Mouse (Mus musculus): ENCODE data around the gene Sptan1. TPM values are rescaled to one million over a fixed set of nuclear protein-coding genes. Genes with fewer than 3 reads are reported as not detected.

Sptan1 gene
- total and polyA plus RNA-seq, 2 experiments from 2014 or later, result 79.3 to 266 TPM

GRCm38 (mm10) chr2:30078349-30078712 lies 113.0 kb downstream of the Sptan1 start:
- peak overlapping the region; percentile 79 for H3K4me2 ChIP-seq (ENCODE audit: low read depth, low read length)
- TF ChIP-seq EP300 (IDR thresholded peaks at IDR 0.05; ENCODE audit: low read depth), result no peak
- TF ChIP-seq CTCF (IDR thresholded peaks at IDR 0.05; ENCODE audit: low read depth), result no peak
- H3K36me3 ChIP-seq (replicated peaks; ENCODE audit: control insufficient read depth, insufficient read depth, low read length), result 0 out of 2 replicates have a peak, but pooled peaks cover under 1% of the 10 kb centered on the region
- 21% methylated on average over 10 of the region's 10 CpGs for WGBS
- DNase-seq (ENCODE audit: low spot score), result peak; percentile 56
- peak overlapping the region; percentile 52 for H3K4me3 ChIP-seq (ENCODE audit: low read depth, low read length)
- H3K9me3 ChIP-seq (replicated peaks; ENCODE audit: control insufficient read depth, low read length), result no peaks in the 10 kb centered on the region
- ATAC-seq (ENCODE audit: insufficient read depth, low read depth), result peak; percentile 51
- 0 out of 2 replicates have a peak, but pooled peaks cover 3% of the 10 kb centered on the region for H3K4me1 ChIP-seq (ENCODE audit: control insufficient read depth, insufficient read depth)
- peak overlapping the region; percentile 70 for H3K27ac ChIP-seq (ENCODE audit: low read depth)
- peak overlapping the region; percentile 42; the same call in 1 of the 2 replicates for H3K9ac ChIP-seq (replicated peaks; ENCODE audit: low read depth, low read length)
- no peaks in the 10 kb centered on the region for H3K27me3 ChIP-seq (ENCODE audit: control insufficient read depth, insufficient read depth, low read length)

DNA sequence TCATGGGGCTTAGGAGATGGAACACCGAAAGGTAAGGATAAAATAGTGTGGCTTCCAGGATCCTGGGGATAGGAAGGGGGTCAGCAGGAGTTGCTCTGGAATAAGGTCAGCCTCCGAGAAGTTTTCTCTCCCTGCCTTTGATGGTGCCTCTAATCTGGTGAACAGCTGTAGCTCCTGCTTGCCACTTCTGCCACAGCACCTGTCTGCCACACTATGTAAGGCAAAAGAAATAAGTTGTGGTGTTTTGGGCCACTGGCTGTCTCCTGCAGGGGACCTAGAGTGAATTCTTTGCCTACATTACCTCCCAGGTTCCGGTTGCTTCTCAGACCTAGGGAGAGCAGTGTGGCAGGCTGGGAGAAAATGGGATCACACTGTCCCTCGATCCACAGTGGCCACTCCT lies 113.4 kb downstream of the Sptan1 start:
- TF ChIP-seq EP300 (IDR thresholded peaks at IDR 0.05; ENCODE audit: low read depth) (no peak), CTCF (IDR thresholded peaks at IDR 0.05; ENCODE audit: low read depth) (no peak)
- 0 out of 2 replicates have a peak, but pooled peaks cover 3% of the 10 kb centered on the region for H3K4me1 ChIP-seq (ENCODE audit: control insufficient read depth, insufficient read depth)
- ATAC-seq (ENCODE audit: insufficient read depth, low read depth) (no peak), DNase-seq (ENCODE audit: low spot score) (no peak)
- peak overlapping the region; percentile 42 for H3K9ac ChIP-seq (replicated peaks; ENCODE audit: low read depth, low read length)
- H3K4me2 ChIP-seq (ENCODE audit: low read depth, low read length), result peak overlapping the region; percentile 79
- H3K27ac ChIP-seq (ENCODE audit: low read depth), result peak overlapping the region; percentile 70
- H3K36me3 ChIP-seq (replicated peaks; ENCODE audit: control insufficient read depth, insufficient read depth, low read length), result no peaks in the 10 kb centered on the region
- 64% methylated on average over 4 of the region's 4 CpGs for WGBS
- H3K9me3 ChIP-seq (replicated peaks; ENCODE audit: control insufficient read depth, low read length), result no peaks in the 10 kb centered on the region
- H3K4me3 ChIP-seq (ENCODE audit: low read depth, low read length), result no peak overlapping the region
- H3K27me3 ChIP-seq (ENCODE audit: control insufficient read depth, insufficient read depth, low read length), result no peaks in the 10 kb centered on the region

DNA sequence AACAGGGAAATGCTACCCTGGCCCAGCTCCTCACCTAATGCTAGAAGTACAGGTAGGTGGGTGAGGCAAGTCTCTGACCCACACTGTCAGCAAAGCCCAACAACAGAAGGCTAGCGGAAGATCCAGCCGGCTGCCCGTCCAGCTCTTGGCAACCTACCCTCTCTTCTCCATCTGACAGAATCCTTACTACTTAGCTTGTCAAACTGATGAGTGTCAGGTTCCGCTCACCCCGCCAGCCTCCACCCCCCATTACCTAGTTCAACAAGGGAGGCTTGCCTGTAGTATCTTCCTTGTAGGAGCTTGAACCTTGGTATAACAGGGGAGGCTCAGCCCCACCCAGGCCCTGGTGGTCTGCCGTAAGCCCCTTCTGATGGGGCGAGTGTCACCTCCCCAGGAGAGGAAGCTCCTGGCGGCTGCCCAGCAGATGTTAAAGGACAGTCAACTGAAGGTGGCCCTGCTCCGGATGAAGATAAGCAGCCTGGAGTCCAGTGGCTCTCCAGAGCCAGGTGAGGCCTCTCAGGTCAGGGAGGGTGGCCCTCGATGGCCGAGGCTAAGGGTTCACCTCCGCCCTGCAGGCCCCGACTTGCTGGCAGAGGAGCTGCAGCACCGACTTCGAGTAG lies 114.9 kb downstream of the Sptan1 start:
- Histone ChIP-seq H3K27me3 (ENCODE audit: control insufficient read depth, insufficient read depth, low read length) (no peaks in the 10 kb centered on the region), H3K4me1 (ENCODE audit: control insufficient read depth, insufficient read depth) (0 out of 2 replicates have a peak, but pooled peaks cover 3% of the 10 kb centered on the region), H3K9me3 (replicated peaks; ENCODE audit: control insufficient read depth, low read length) (no peaks in the 10 kb centered on the region), H3K36me3 (replicated peaks; ENCODE audit: control insufficient read depth, insufficient read depth, low read length) (no peaks in the 10 kb centered on the region), H3K27ac (ENCODE audit: low read depth) (no peak overlapping the region), H3K4me2 (ENCODE audit: low read depth, low read length) (no peak overlapping the region), H3K9ac (replicated peaks; ENCODE audit: low read depth, low read length) (no peak overlapping the region), H3K4me3 (ENCODE audit: low read depth, low read length) (no peak overlapping the region)
- ATAC-seq (ENCODE audit: insufficient read depth, low read depth) (no peak), DNase-seq (ENCODE audit: low spot score) (no peak)
- WGBS, result 79% methylated on average over 15 of the region's 15 CpGs
- TF ChIP-seq CTCF (IDR thresholded peaks at IDR 0.05; ENCODE audit: low read depth) (no peak), EP300 (IDR thresholded peaks at IDR 0.05; ENCODE audit: low read depth) (no peak)

Small RNAs within 50 kb of the gene (microRNA-seq; reads per million reads assigned to microRNA genes)
- 1.1 reads per million for gene Mir6997

Other genes with a start within 250 kb of the Sptan1 start
- not detected in 2 replicates for gene Gm13420, start 213.9 kb upstream of the Sptan1 start, total RNA-seq (2014; rRNA removed; ENCODE audit: low replicate concordance)
- not detected in 2 replicates for gene Gm13420, start 213.9 kb upstream of the Sptan1 start, polyA plus RNA-seq (2015; fragmentation: Nextera tagmentation; extraction: Ambion mirVana)
- not detected in 2 replicates for gene Gm13547, start 206.2 kb upstream of the Sptan1 start, total RNA-seq (2014; rRNA removed; ENCODE audit: low replicate concordance)
- not detected in 2 replicates for gene Gm13547, start 206.2 kb upstream of the Sptan1 start, polyA plus RNA-seq (2015; fragmentation: Nextera tagmentation; extraction: Ambion mirVana)
- 23.5 and 56.9 TPM in 2 replicates for gene Coq4, start 178.1 kb upstream of the Sptan1 start, total RNA-seq (2014; rRNA removed; ENCODE audit: low replicate concordance)
- gene Coq4, start 178.1 kb upstream of the Sptan1 start, polyA plus RNA-seq (2015; fragmentation: Nextera tagmentation; extraction: Ambion mirVana), result 16.2 and 16.3 TPM in 2 replicates
- gene Trub2, start 177.1 kb upstream of the Sptan1 start, total RNA-seq (2014; rRNA removed; ENCODE audit: low replicate concordance), result 26.9 and 42.6 TPM in 2 replicates
- gene Trub2, start 177.1 kb upstream of the Sptan1 start, polyA plus RNA-seq (2015; fragmentation: Nextera tagmentation; extraction: Ambion mirVana), result 16.7 and 20.2 TPM in 2 replicates
- 28.2 and 30.0 TPM in 2 replicates for gene Slc27a4, start 162.9 kb upstream of the Sptan1 start, total RNA-seq (2014; rRNA removed; ENCODE audit: low replicate concordance)
- 8.4 and 8.6 TPM in 2 replicates for gene Slc27a4, start 162.9 kb upstream of the Sptan1 start, polyA plus RNA-seq (2015; fragmentation: Nextera tagmentation; extraction: Ambion mirVana)
- 27.9 and 30.0 TPM in 2 replicates for gene Urm1, start 145.5 kb upstream of the Sptan1 start, total RNA-seq (2014; rRNA removed; ENCODE audit: low replicate concordance)
- gene Urm1, start 145.5 kb upstream of the Sptan1 start, polyA plus RNA-seq (2015; fragmentation: Nextera tagmentation; extraction: Ambion mirVana), result 14.2 and 14.5 TPM in 2 replicates
- 11.7 and 24.0 TPM in 2 replicates for gene Cercam, start 96.4 kb upstream of the Sptan1 start, total RNA-seq (2014; rRNA removed; ENCODE audit: low replicate concordance)
- 7.9 and 8.8 TPM in 2 replicates for gene Cercam, start 96.4 kb upstream of the Sptan1 start, polyA plus RNA-seq (2015; fragmentation: Nextera tagmentation; extraction: Ambion mirVana)
- gene Odf2, start 76.3 kb upstream of the Sptan1 start, total RNA-seq (2014; rRNA removed; ENCODE audit: low replicate concordance), result 32.3 and 35.1 TPM in 2 replicates
- 22.5 and 28.6 TPM in 2 replicates for gene Odf2, start 76.3 kb upstream of the Sptan1 start, polyA plus RNA-seq (2015; fragmentation: Nextera tagmentation; extraction: Ambion mirVana)
- gene Gle1, start 30.1 kb upstream of the Sptan1 start, total RNA-seq (2014; rRNA removed; ENCODE audit: low replicate concordance), result 14.7 and 21.4 TPM in 2 replicates
- gene Gle1, start 30.1 kb upstream of the Sptan1 start, polyA plus RNA-seq (2015; fragmentation: Nextera tagmentation; extraction: Ambion mirVana), result 22.8 and 23.0 TPM in 2 replicates
- 26.2 and 30.1 TPM in 2 replicates for gene Wdr34, start 83.3 kb downstream of the Sptan1 start, total RNA-seq (2014; rRNA removed; ENCODE audit: low replicate concordance)
- 17.3 and 17.6 TPM in 2 replicates for gene Wdr34, start 83.3 kb downstream of the Sptan1 start, polyA plus RNA-seq (2015; fragmentation: Nextera tagmentation; extraction: Ambion mirVana)
- gene Set, start 91.8 kb downstream of the Sptan1 start, total RNA-seq (2014; rRNA removed; ENCODE audit: low replicate concordance), result 103 and 123 TPM in 2 replicates
- 131 and 139 TPM in 2 replicates for gene Set, start 91.8 kb downstream of the Sptan1 start, polyA plus RNA-seq (2015; fragmentation: Nextera tagmentation; extraction: Ambion mirVana)
- 13.9 and 18.9 TPM in 2 replicates for gene Pkn3, start 112.1 kb downstream of the Sptan1 start, total RNA-seq (2014; rRNA removed; ENCODE audit: low replicate concordance)
- 5.7 and 6.0 TPM in 2 replicates for gene Pkn3, start 112.1 kb downstream of the Sptan1 start, polyA plus RNA-seq (2015; fragmentation: Nextera tagmentation; extraction: Ambion mirVana)
- 15.5 and 27.4 TPM in 2 replicates for gene Zdhhc12, start 128.1 kb downstream of the Sptan1 start, total RNA-seq (2014; rRNA removed; ENCODE audit: low replicate concordance)
- gene Zdhhc12, start 128.1 kb downstream of the Sptan1 start, polyA plus RNA-seq (2015; fragmentation: Nextera tagmentation; extraction: Ambion mirVana), result 19.9 and 21.1 TPM in 2 replicates
- gene Zer1, start 159.0 kb downstream of the Sptan1 start, total RNA-seq (2014; rRNA removed; ENCODE audit: low replicate concordance), result 31.2 and 32.4 TPM in 2 replicates
- 3.7 and 4.1 TPM in 2 replicates for gene Zer1, start 159.0 kb downstream of the Sptan1 start, polyA plus RNA-seq (2015; fragmentation: Nextera tagmentation; extraction: Ambion mirVana)
- gene Tbc1d13, start 168.2 kb downstream of the Sptan1 start, total RNA-seq (2014; rRNA removed; ENCODE audit: low replicate concordance), result 21.4 and 29.5 TPM in 2 replicates
- 2.9 and 3.0 TPM in 2 replicates for gene Tbc1d13, start 168.2 kb downstream of the Sptan1 start, polyA plus RNA-seq (2015; fragmentation: Nextera tagmentation; extraction: Ambion mirVana)
- 124 and 127 TPM in 2 replicates for gene Endog, start 205.9 kb downstream of the Sptan1 start, total RNA-seq (2014; rRNA removed; ENCODE audit: low replicate concordance)
- 72.9 and 73.0 TPM in 2 replicates for gene Endog, start 205.9 kb downstream of the Sptan1 start, polyA plus RNA-seq (2015; fragmentation: Nextera tagmentation; extraction: Ambion mirVana)
- gene Spout1, start 212.9 kb downstream of the Sptan1 start, total RNA-seq (2014; rRNA removed; ENCODE audit: low replicate concordance), result 16.3 and 20.5 TPM in 2 replicates
- 13.6 and 15.2 TPM in 2 replicates for gene Spout1, start 212.9 kb downstream of the Sptan1 start, polyA plus RNA-seq (2015; fragmentation: Nextera tagmentation; extraction: Ambion mirVana)
- 76.8 and 81.2 TPM in 2 replicates for gene Kyat1, start 240.3 kb downstream of the Sptan1 start, total RNA-seq (2014; rRNA removed; ENCODE audit: low replicate concordance)
- gene Kyat1, start 240.3 kb downstream of the Sptan1 start, polyA plus RNA-seq (2015; fragmentation: Nextera tagmentation; extraction: Ambion mirVana), result 50.7 and 51.7 TPM in 2 replicates

Measured in heart, postnatal 0 days (tissue).